Mouse (Mus musculus) MEL (cell line): ENCODE results near the gene Kcna7. TPM values are rescaled to one million over a fixed set of nuclear protein-coding genes. Genes with fewer than 3 reads are reported as not detected.

Source experiments
- DNase-seq: peaks from one replicate; pipeline ENCODE4 v3.0.0; 2011; ENCODE audit warnings: low read depth, low spot score
- H3K27ac ChIP-seq: 2 replicates; pipeline ENCODE4 v1.5.1; 2012; ENCODE audit warnings: low read depth, mild to moderate bottlenecking, control low read depth, low read length, moderate library complexity; ENCODE audit not compliant: control insufficient read depth
- H3K27me3 ChIP-seq, 2 experiments: fragments of 150-350 bp in 1 of 2; sonication (generic) in 1 of 2; 2 replicates each; pipeline ENCODE4 v1.6.1; 2012; ENCODE audit warnings: low read length in 2 of 2, mild to moderate bottlenecking in 2 of 2, improper control_type of control experiment in 1 of 2, moderate library complexity in 1 of 2; ENCODE audit not compliant: insufficient read depth in 2 of 2, control insufficient read depth in 1 of 2
- H3K36me3 ChIP-seq, 2 experiments: 2 replicates each; pipeline ENCODE4 v1.6.1; 2012 to 2014; ENCODE audit warnings: low read length in 2 of 2, improper control_type of control experiment in 1 of 2, inconsistent platforms in 1 of 2, mild to moderate bottlenecking in 1 of 2; ENCODE audit not compliant: insufficient read depth in 2 of 2, control insufficient read depth in 1 of 2
- H3K4me1 ChIP-seq, 2 experiments: fragments of 150-350 bp in 1 of 2; sonication (generic) in 1 of 2; 2 replicates each; pipeline ENCODE4 v1.6.1; 2012; ENCODE audit warnings: low read length in 2 of 2, improper control_type of control experiment in 1 of 2, mild to moderate bottlenecking in 1 of 2; ENCODE audit not compliant: insufficient read depth in 2 of 2, control insufficient read depth in 1 of 2
- H3K4me3 ChIP-seq, 2 experiments: fragments of 150-350 bp in 1 of 2; sonication (generic) in 1 of 2; 2 replicates each; pipeline ENCODE4 v1.5.1; 2012; ENCODE audit warnings: low read depth in 2 of 2, low read length in 2 of 2, mild to moderate bottlenecking in 2 of 2, moderate library complexity in 2 of 2, control low read depth in 1 of 2, improper control_type of control experiment in 1 of 2; ENCODE audit not compliant: control insufficient read depth in 1 of 2, insufficient read depth in 1 of 2
- H3K79me2 ChIP-seq: 2 replicates; pipeline ENCODE4 v1.6.1; 2012; ENCODE audit warnings: mild to moderate bottlenecking, low read length, moderate library complexity; ENCODE audit not compliant: control insufficient read depth, poor library complexity, insufficient read depth
- H3K9ac ChIP-seq: 2 replicates; pipeline ENCODE4 v1.6.1; 2012; ENCODE audit warnings: low read depth, mild to moderate bottlenecking, control low read depth, low read length, moderate library complexity; ENCODE audit not compliant: control insufficient read depth, poor library complexity, severe bottlenecking
- H3K9me3 ChIP-seq: fragments of 150-350 bp; sonication (generic); replicated peaks from 2 replicates; pipeline ENCODE4 v1.6.1; 2012; ENCODE audit warnings: mild to moderate bottlenecking, low read length, improper control_type of control experiment, moderate library complexity; ENCODE audit not compliant: insufficient read depth
- BHLHE40 ChIP-seq: IDR thresholded peaks from 2 replicates; pipeline ENCODE4 v1.6.1; 2012; ENCODE audit warnings: low read depth, mild to moderate bottlenecking, inconsistent platforms, low read length, improper control_type of control experiment, borderline replicate concordance
- CHD1 ChIP-seq: IDR thresholded peaks from 2 replicates; pipeline ENCODE4 v1.6.1; 2012; ENCODE audit warnings: low read depth, mild to moderate bottlenecking, inconsistent platforms, low read length, improper control_type of control experiment
- CTCF ChIP-seq, 3 experiments: IDR thresholded peaks in 2 of 3; conservative IDR thresholded peaks in 1 of 3; 2 replicates each; pipeline ENCODE4 v1.5.1; 2011 to 2012; ENCODE audit warnings: low read length in 3 of 3, low read depth in 2 of 3, mild to moderate bottlenecking in 2 of 3, improper control_type of control experiment in 1 of 3, inconsistent platforms in 1 of 3, mixed read lengths in 1 of 3, moderate library complexity in 1 of 3; ENCODE audit not compliant: control insufficient read depth in 1 of 3, insufficient read depth in 1 of 3, poor library complexity in 1 of 3, severe bottlenecking in 1 of 3
- ELF1 ChIP-seq: IDR thresholded peaks from 2 replicates; pipeline ENCODE4 v1.6.1; 2014; ENCODE audit warnings: low read depth, mild to moderate bottlenecking, inconsistent platforms, low read length, improper control_type of control experiment, moderate library complexity
- EP300 ChIP-seq, 2 experiments: IDR thresholded peaks; 2 replicates each; pipeline ENCODE4 v1.6.1; 2011; ENCODE audit warnings: improper control_type of control experiment in 2 of 2, low read length in 2 of 2, low read depth in 1 of 2, mild to moderate bottlenecking in 1 of 2
- GABPA ChIP-seq: IDR thresholded peaks from 2 replicates; pipeline ENCODE4 v1.6.1; 2012; ENCODE audit warnings: low read depth, mild to moderate bottlenecking, inconsistent platforms, low read length, improper control_type of control experiment, moderate library complexity
- HCFC1 ChIP-seq: IDR thresholded peaks from 2 replicates; pipeline ENCODE4 v1.6.1; 2012; ENCODE audit warnings: low read depth, mild to moderate bottlenecking, inconsistent platforms, low read length, improper control_type of control experiment, moderate library complexity
- JUND ChIP-seq: IDR thresholded peaks from 2 replicates; pipeline ENCODE4 v1.6.1; 2011; ENCODE audit warnings: low read depth, mild to moderate bottlenecking, improper control_type of control experiment, low read length
- KAT2A ChIP-seq: conservative IDR thresholded peaks from 2 replicates; pipeline ENCODE4 v1.6.1; 2012; ENCODE audit warnings: low read depth, low read length, improper control_type of control experiment, inconsistent platforms
- MAZ ChIP-seq: IDR thresholded peaks from 2 replicates; pipeline ENCODE4 v1.6.1; 2012; ENCODE audit warnings: low read depth, mild to moderate bottlenecking, inconsistent platforms, low read length, improper control_type of control experiment
- MYB ChIP-seq: IDR thresholded peaks from 2 replicates; pipeline ENCODE4 v1.6.1; 2011; ENCODE audit warnings: mild to moderate bottlenecking, low read depth, low read length, improper control_type of control experiment
- NELFE ChIP-seq: IDR thresholded peaks from 2 replicates; pipeline ENCODE4 v1.6.1; 2011; ENCODE audit warnings: low read depth, low read length, improper control_type of control experiment
- POLR2AphosphoS2 ChIP-seq: IDR thresholded peaks from 2 replicates; pipeline ENCODE4 v1.6.1; 2011; ENCODE audit warnings: low read length, improper control_type of control experiment
- POLR2AphosphoS5 ChIP-seq: IDR thresholded peaks from 2 replicates; pipeline ENCODE4 v1.6.1; 2012; ENCODE audit warnings: low read depth, borderline replicate concordance, mild to moderate bottlenecking, inconsistent platforms, low read length, moderate library complexity, mixed read lengths
- RAD21 ChIP-seq: IDR thresholded peaks from 2 replicates; pipeline ENCODE4 v1.6.1; 2011; ENCODE audit warnings: mild to moderate bottlenecking, low read depth, low read length, improper control_type of control experiment
- SIN3A ChIP-seq: IDR thresholded peaks from 2 replicates; pipeline ENCODE4 v1.6.1; 2012; ENCODE audit warnings: low read length, improper control_type of control experiment, inconsistent platforms
- SMC3 ChIP-seq: IDR thresholded peaks from 2 replicates; pipeline ENCODE4 v1.6.1; 2011; ENCODE audit warnings: low read depth, low read length, improper control_type of control experiment
- UBTF ChIP-seq: IDR thresholded peaks from 2 replicates; pipeline ENCODE4 v1.6.1; 2012; ENCODE audit warnings: low read depth, mild to moderate bottlenecking, inconsistent platforms, low read length, improper control_type of control experiment, moderate library complexity, borderline replicate concordance; ENCODE audit not compliant: insufficient read depth
- ZC3H11A ChIP-seq: IDR thresholded peaks from 2 replicates; pipeline ENCODE4 v1.6.1; 2012; ENCODE audit warnings: low read depth, mild to moderate bottlenecking, inconsistent platforms, low read length, improper control_type of control experiment
- ZMIZ1 ChIP-seq: IDR thresholded peaks from 2 replicates; pipeline ENCODE4 v1.6.1; 2012; ENCODE audit warnings: low read depth, mild to moderate bottlenecking, inconsistent platforms, low read length, improper control_type of control experiment, moderate library complexity
- ZNF384 ChIP-seq: IDR thresholded peaks from 2 replicates; pipeline ENCODE4 v1.6.1; 2012; ENCODE audit warnings: low read depth, mild to moderate bottlenecking, inconsistent platforms, low read length, improper control_type of control experiment
- polyA plus RNA-seq, 2 experiments: library from polyadenylated mRNA; stranded (reverse) in 1 of 2; unstranded in 1 of 2; fragments of >175 nt in 1 of 2; fragments of >200 nt in 1 of 2; gene quantifications; 2 replicates each; pipeline versions ENCODE4 v1.2.1 to v1.2.4; 2012; ENCODE audit warnings: low replicate concordance in 2 of 2, low read depth in 1 of 2; ENCODE audit not compliant: insufficient read length in 2 of 2, insufficient read depth in 1 of 2, missing spikeins in 1 of 2
- total RNA-seq: library from RNA; depleted of rRNA; stranded (reverse); fragments of 300-350 nt; gene quantifications from 2 replicates; pipeline ENCODE4 v1.2.3, GENCODE M21; 2012

The Kcna7 gene
- total and polyA plus RNA-seq, 3 experiments = 0.06 TPM; not detected in 2

DNA sequence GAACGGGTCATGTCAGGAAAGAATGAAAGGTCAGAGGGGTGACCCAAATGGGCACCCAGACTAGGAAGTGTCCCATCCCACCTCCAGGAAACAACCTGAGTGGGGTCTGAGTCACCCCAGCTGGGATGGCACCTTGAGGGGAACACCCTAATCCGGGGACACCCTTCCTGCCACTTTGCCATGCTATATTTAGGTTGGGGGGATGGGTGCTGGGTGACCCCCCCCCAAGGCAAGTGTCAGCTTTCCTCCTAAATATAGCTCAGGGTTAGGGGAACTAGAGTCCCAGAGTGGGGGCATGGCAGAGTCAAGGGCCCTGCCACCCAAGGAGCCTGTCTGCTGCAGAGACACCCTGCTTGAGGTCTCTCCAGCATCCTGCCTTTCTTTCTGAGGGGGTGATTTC, 7.0 kb downstream of the Kcna7 start:
- Histone ChIP-seq H3K9me3 (no peaks in the 10 kb centered on the region), H3K27me3 (peaks cover 0 to 3% of the 10 kb centered on the region in 2 experiments; a peak in 2 of 4 replicates), H3K4me1 (peaks cover 6 to 7% of the 10 kb centered on the region in 2 experiments; a peak in 2 of 4 replicates), H3K79me2 (no peaks in the 10 kb centered on the region; the same call in 1 of the 2 replicates), H3K27ac (no peak overlapping the region), H3K4me3 (no peak overlapping the region), H3K36me3 (no peaks in the 10 kb centered on the region; a peak in 1 of 4 replicates), H3K9ac (no peak overlapping the region)
- no peak for DNase-seq
- no peak for TF ChIP-seq GABPA
- no peak for TF ChIP-seq POLR2AphosphoS2
- TF ChIP-seq EP300 (IDR thresholded peaks at IDR 0.05; ENCODE audit: low read depth in 1 of 2, low read length in 2 of 2) = no peak
- TF ChIP-seq UBTF = no peak
- TF ChIP-seq RAD21 = no peak
- TF ChIP-seq CHD1 = no peak
- TF ChIP-seq ELF1 = no peak
- no peak for TF ChIP-seq JUND
- TF ChIP-seq MYB = no peak
- TF ChIP-seq SMC3 = no peak
- TF ChIP-seq ZNF384 = no peak
- TF ChIP-seq POLR2AphosphoS5 = no peak
- no peak for TF ChIP-seq MAZ
- no peak for TF ChIP-seq ZC3H11A
- TF ChIP-seq KAT2A = no peak
- no peak for TF ChIP-seq CTCF (IDR thresholded peaks at IDR 0.05 in 2 of 3, conservative IDR thresholded peaks at IDR 0.05 in 1 of 3; ENCODE audit: control insufficient read depth in 1 of 3, insufficient read depth in 1 of 3, low read depth in 2 of 3, low read length in 3 of 3, poor library complexity in 1 of 3, severe bottlenecking in 1 of 3)
- no peak for TF ChIP-seq NELFE
- no peak for TF ChIP-seq BHLHE40

DNA sequence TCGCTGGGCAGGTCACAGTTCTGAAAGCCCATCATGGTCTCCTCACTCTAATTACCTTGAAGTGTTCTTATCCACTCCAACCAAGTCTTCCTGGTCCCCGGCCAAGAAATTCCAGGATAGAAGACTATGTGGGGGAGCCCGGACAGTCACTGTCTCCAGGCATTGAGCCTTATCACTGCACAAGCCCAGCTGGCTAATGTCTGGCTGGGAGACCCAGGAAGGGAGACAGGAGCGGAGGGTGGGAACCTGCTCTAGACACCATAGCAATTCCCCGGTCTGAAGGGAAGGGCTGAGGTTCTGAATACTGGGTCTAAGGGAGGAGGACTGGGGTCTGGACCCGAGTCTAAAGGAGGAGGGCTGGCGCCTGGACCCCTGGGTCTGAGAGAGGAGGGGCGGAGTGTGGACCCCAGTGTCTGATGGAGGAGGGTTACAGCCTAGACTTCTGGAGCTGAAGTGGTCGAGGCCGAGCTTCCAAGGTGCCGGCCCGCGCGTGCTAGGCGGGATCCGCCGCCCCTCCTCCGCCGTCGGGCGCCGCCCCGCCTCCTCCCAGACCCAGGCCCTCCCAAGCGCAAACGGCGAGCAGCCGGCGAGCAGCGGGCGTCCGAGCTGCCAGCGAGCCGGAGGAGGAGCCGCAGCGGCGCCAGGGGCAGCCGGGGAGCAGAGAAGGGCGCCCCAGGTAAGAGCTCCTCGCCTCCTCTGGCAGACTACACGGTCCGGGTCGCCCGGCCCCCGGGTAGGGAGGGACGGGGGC, 7.8 kb downstream of the Kcna7 start, which contains the start of gene Ntf5:
Ntf5 (plus strand) TSS at position 583 of the 751 bp plus-strand sequence.
- Histone ChIP-seq H3K27ac (no peak within 1 kb of the TSS), H3K4me1 (peaks cover 6 to 7% of the 10 kb centered on the region in 2 experiments; a peak in 2 of 4 replicates), H3K36me3 (no peaks in the 10 kb centered on the region; a peak in 1 of 4 replicates), H3K9me3 (no peaks in the 10 kb centered on the region), H3K27me3 (peaks cover 0 to 3% of the 10 kb centered on the region in 2 experiments; a peak in 2 of 4 replicates), H3K4me3 (peak within 1 kb of the TSS; percentile 69 to 100), H3K79me2 (no peaks in the 10 kb centered on the region; the same call in 1 of the 2 replicates), H3K9ac (peak within 1 kb of the TSS; percentile 71)
- TF ChIP-seq GABPA = no peak
- no peak for TF ChIP-seq HCFC1
- TF ChIP-seq SIN3A = peak; percentile 27
- no peak for TF ChIP-seq POLR2AphosphoS5
- TF ChIP-seq ZMIZ1 = no peak
- TF ChIP-seq UBTF = 0 out of 2 replicates have a peak, but pooled peaks have one; percentile 40
- peak; percentile 63 for DNase-seq
